Mouse (Mus musculus) embryo, embryonic 10 days (tissue): Measurements from ENCODE around the gene Gna15.

Source experiments
- DNase-seq: peaks from one replicate; pipeline ENCODE4 v3.0.0-alpha.2; 2015; ENCODE audit warnings: low spot score

The Gna15 gene

GRCm38 (mm10) chr10:81553807-81554755 is 30.1 kb upstream of the Gna15 start:
- DNase-seq = no peak

- peak; percentile 42 for DNase-seq
These were observed 29.2 kb upstream of the Gna15 start for GRCm38 (mm10) chr10:81553232-81553631.

- DNase-seq = peak; percentile 62
These were observed 27.6 kb upstream of the Gna15 start for GRCm38 (mm10) chr10:81551597-81552102.

GRCm38 (mm10) chr10:81550257-81550656 is 26.2 kb upstream of the Gna15 start:
- DNase-seq = peak; percentile 89

GRCm38 (mm10) chr10:81548944-81549343 is 24.9 kb upstream of the Gna15 start:
- no peak for DNase-seq

GRCm38 (mm10) chr10:81546788-81547571 is 23.0 kb upstream of the Gna15 start:
- no peak for DNase-seq

GRCm38 (mm10) chr10:81546332-81546731 is 22.3 kb upstream of the Gna15 start:
- no peak for DNase-seq

GRCm38 (mm10) chr10:81545161-81545747 is 21.2 kb upstream of the Gna15 start, which contains the start of gene Gna11:
Gene Gna11 (minus strand): TSS chr10:81545190.
- DNase-seq = peak; percentile 99

- DNase-seq = peak; percentile 57
These were observed 20.5 kb upstream of the Gna15 start for GRCm38 (mm10) chr10:81544296-81545160.

- no peak for DNase-seq
These were observed 19.6 kb upstream of the Gna15 start for GRCm38 (mm10) chr10:81543633-81544032.

GRCm38 (mm10) chr10:81542727-81543460 is 18.9 kb upstream of the Gna15 start:
- no peak for DNase-seq

- no peak for DNase-seq
These were observed 17.8 kb upstream of the Gna15 start for GRCm38 (mm10) chr10:81541803-81542202.

GRCm38 (mm10) chr10:81541363-81541762 is 17.3 kb upstream of the Gna15 start:
- no peak for DNase-seq

- no peak for DNase-seq
These were observed 14.5 kb upstream of the Gna15 start for GRCm38 (mm10) chr10:81538321-81539048.

- DNase-seq = no peak
These were observed 13.4 kb upstream of the Gna15 start for GRCm38 (mm10) chr10:81537429-81537828.

- DNase-seq = no peak
These were observed 12.7 kb upstream of the Gna15 start for GRCm38 (mm10) chr10:81536734-81537133.

- DNase-seq = no peak
These were observed 10.8 kb upstream of the Gna15 start for GRCm38 (mm10) chr10:81534826-81535225.

- peak; percentile 89 for DNase-seq
These were observed 2.8 kb upstream of the Gna15 start for GRCm38 (mm10) chr10:81526779-81527178.

- DNase-seq = no peak
These were observed 1.1 kb upstream of the Gna15 start for GRCm38 (mm10) chr10:81525017-81525694.
